Mouse (Mus musculus) lung, adult 2 months (tissue): ENCODE measurements around the gene Hist1h3e.
"Not testable (repeated sequence)": the region's sequence is repeated elsewhere in the genome, so short reads cannot be mapped to it uniquely, and the experiment has no call there.

Source experiments
- CTCF ChIP-seq: fragments of 200-500 bp; IDR thresholded peaks from 2 replicates; pipeline ENCODE4 v1.5.1; 2011; ENCODE audit warnings: mild to moderate bottlenecking, low read length, control low read depth; ENCODE audit not compliant: insufficient read depth
- POLR2A ChIP-seq: fragments of 200-500 bp; IDR thresholded peaks from 2 replicates; pipeline ENCODE4 v1.6.1; 2011; ENCODE audit warnings: low read depth, mild to moderate bottlenecking, control low read depth, low read length, borderline replicate concordance; ENCODE audit errors: extremely low read depth

- not testable (repeated sequence) for TF ChIP-seq CTCF, POLR2A
Measured at GRCm38 (mm10) chr13:23561531-23561882, 662 bp downstream of the Hist1h3e start.
